Mouse (Mus musculus) heart, embryonic 10.5 days (tissue): Measurements from ENCODE around the gene Drc3. TPM values are rescaled to one million over a fixed set of nuclear protein-coding genes. Genes with fewer than 3 reads are reported as not detected.

ENCODE experiments used
- DNase-seq: peaks from one replicate; pipeline ENCODE4 v3.0.0-alpha.2; 2017; ENCODE audit warnings: low spot score
- H3K27ac ChIP-seq: fragments of 300-500 bp; sonication (generic); 2 replicates; pipeline ENCODE4 v1.5.1; 2016; ENCODE audit warnings: mild to moderate bottlenecking
- H3K27me3 ChIP-seq: fragments of 300-500 bp; sonication (generic); 2 replicates; pipeline ENCODE4 v1.6.1; 2016; ENCODE audit warnings: mild to moderate bottlenecking; ENCODE audit not compliant: poor library complexity, insufficient read depth, severe bottlenecking
- H3K36me3 ChIP-seq: fragments of 300-500 bp; sonication (generic); 2 replicates; pipeline ENCODE4 v1.6.1; 2016; ENCODE audit warnings: mild to moderate bottlenecking, moderate library complexity
- H3K4me1 ChIP-seq: fragments of 300-500 bp; sonication (generic); 2 replicates; pipeline ENCODE4 v1.6.1; 2016; ENCODE audit warnings: mild to moderate bottlenecking
- H3K4me3 ChIP-seq: fragments of 300-500 bp; sonication (generic); 2 replicates; pipeline ENCODE4 v1.5.1; 2016; ENCODE audit warnings: mild to moderate bottlenecking, moderate library complexity
- H3K9me3 ChIP-seq: fragments of 300-500 bp; sonication (generic); 2 replicates; pipeline ENCODE4 v1.6.1; 2016; ENCODE audit warnings: mild to moderate bottlenecking, moderate library complexity
- WGBS: fragments of 180-500 bp; shearing (Covaris S2); methylation state at CpG from one replicate; pipeline ENCODE4 v1.1.7; 2016; 5-methylcytosine and 5-hydroxymethylcytosine counted together
- polyA plus RNA-seq: library from polyadenylated mRNA; unstranded; fragments of >200 nt; fragmentation: Nextera tagmentation; extraction: Ambion mirVana; gene quantifications from 2 replicates; pipeline ENCODE4 v1.2.1, GENCODE M21; 2016

The Drc3 gene
- polyA plus RNA-seq: 1.0 and 2.0 TPM in 2 replicates

- peak within 1 kb of the TSS; percentile 82 for H3K4me3 ChIP-seq
- H3K27me3 ChIP-seq: no peaks in the 10 kb centered on the region
- no peaks in the 10 kb centered on the region for H3K36me3 ChIP-seq
- H3K9me3 ChIP-seq: no peaks in the 10 kb centered on the region
- DNase-seq: peak; percentile 100
- peak within 1 kb of the TSS; percentile 88 for H3K27ac ChIP-seq
- peaks cover 22% of the 10 kb centered on the region for H3K4me1 ChIP-seq
- WGBS: under 1% methylated on average over 57 of the region's 57 CpGs
Observed at GRCm38 (mm10) chr11:60352559-60353411, at the start of gene Drc3, which contains the start of gene Tom1l2. Gene Drc3 (plus strand): TSS chr11:60353329. Gene Tom1l2 (minus strand): TSS chr11:60352905.

GRCm38 (mm10) chr11:60303497-60303896, 49.6 kb upstream of the Drc3 start:
- H3K27me3 ChIP-seq: no peaks in the 10 kb centered on the region
- no peak overlapping the region for H3K27ac ChIP-seq
- WGBS: 71% methylated on average over 2 of the region's 2 CpGs
- no peaks in the 10 kb centered on the region for H3K9me3 ChIP-seq
- DNase-seq: no peak
- no peak overlapping the region for H3K4me3 ChIP-seq
- peaks cover 27% of the 10 kb centered on the region for H3K4me1 ChIP-seq
- H3K36me3 ChIP-seq: no peaks in the 10 kb centered on the region

- 74% methylated on average over 4 of the region's 4 CpGs for WGBS
- Histone ChIP-seq H3K27ac (no peak overlapping the region), H3K36me3 (no peaks in the 10 kb centered on the region), H3K4me3 (no peak overlapping the region), H3K27me3 (no peaks in the 10 kb centered on the region), H3K4me1 (peaks cover 32% of the 10 kb centered on the region), H3K9me3 (no peaks in the 10 kb centered on the region)
- no peak for DNase-seq
Observed at GRCm38 (mm10) chr11:60305611-60306010, 47.5 kb upstream of the Drc3 start.

- WGBS: 53% methylated on average over 4 of the region's 4 CpGs
- no peak for DNase-seq
Observed at GRCm38 (mm10) chr11:60306834-60307233, 46.3 kb upstream of the Drc3 start.

GRCm38 (mm10) chr11:60307375-60307825, 45.7 kb upstream of the Drc3 start:
- no peak overlapping the region for H3K27ac ChIP-seq
- no peaks in the 10 kb centered on the region for H3K9me3 ChIP-seq
- no peaks in the 10 kb centered on the region for H3K36me3 ChIP-seq
- H3K27me3 ChIP-seq: no peaks in the 10 kb centered on the region
- DNase-seq: no peak
- no peak overlapping the region for H3K4me3 ChIP-seq
- 92% methylated on average over 2 of the region's 2 CpGs for WGBS
- peaks cover 36% of the 10 kb centered on the region for H3K4me1 ChIP-seq

More at GRCm38 (mm10) chr11:60306834-60307233, 46.3 kb upstream of the Drc3 start:
- H3K27ac ChIP-seq: no peak overlapping the region
- H3K4me3 ChIP-seq: no peak overlapping the region
- no peaks in the 10 kb centered on the region for H3K9me3 ChIP-seq
- no peaks in the 10 kb centered on the region for H3K36me3 ChIP-seq
- no peaks in the 10 kb centered on the region for H3K27me3 ChIP-seq
- peaks cover 36% of the 10 kb centered on the region for H3K4me1 ChIP-seq

GRCm38 (mm10) chr11:60308061-60308460, 45.1 kb upstream of the Drc3 start:
- peaks cover 37% of the 10 kb centered on the region for H3K4me1 ChIP-seq
- H3K9me3 ChIP-seq: no peaks in the 10 kb centered on the region
- H3K27ac ChIP-seq: peak overlapping the region; percentile 13; the same call in 1 of the 2 replicates
- H3K27me3 ChIP-seq: no peaks in the 10 kb centered on the region
- H3K36me3 ChIP-seq: 0 out of 2 replicates have a peak, but pooled peaks cover under 1% of the 10 kb centered on the region
- DNase-seq: no peak
- 78% methylated on average over 2 of the region's 2 CpGs for WGBS
- H3K4me3 ChIP-seq: no peak overlapping the region

- 73% methylated on average over 12 of the region's 12 CpGs for WGBS
- DNase-seq: no peak
- H3K27me3 ChIP-seq: no peaks in the 10 kb centered on the region
- peak overlapping the region; percentile 11; the same call in 1 of the 2 replicates for H3K27ac ChIP-seq
- peaks cover 5% of the 10 kb centered on the region; the same call in 1 of the 2 replicates for H3K36me3 ChIP-seq
- H3K9me3 ChIP-seq: no peaks in the 10 kb centered on the region
- H3K4me3 ChIP-seq: no peak overlapping the region
- peaks cover 38% of the 10 kb centered on the region for H3K4me1 ChIP-seq
Observed at GRCm38 (mm10) chr11:60308506-60309116, 44.5 kb upstream of the Drc3 start.

- Histone ChIP-seq H3K27ac (no peak overlapping the region), H3K27me3 (no peaks in the 10 kb centered on the region), H3K36me3 (peaks cover 5% of the 10 kb centered on the region; the same call in 1 of the 2 replicates), H3K4me1 (peaks cover 38% of the 10 kb centered on the region), H3K4me3 (no peak overlapping the region), H3K9me3 (no peaks in the 10 kb centered on the region)
- DNase-seq: no peak
Observed at GRCm38 (mm10) chr11:60309875-60310274, 43.3 kb upstream of the Drc3 start.

GRCm38 (mm10) chr11:60311025-60311854, 41.9 kb upstream of the Drc3 start:
- peaks cover 38% of the 10 kb centered on the region for H3K4me1 ChIP-seq
- peaks cover 5% of the 10 kb centered on the region; the same call in 1 of the 2 replicates for H3K36me3 ChIP-seq
- peak; percentile 84 for DNase-seq
- no peaks in the 10 kb centered on the region for H3K9me3 ChIP-seq
- 23% methylated on average over 8 of the region's 8 CpGs for WGBS
- no peak overlapping the region for H3K4me3 ChIP-seq
- peak overlapping the region; percentile 77 for H3K27ac ChIP-seq
- H3K27me3 ChIP-seq: no peaks in the 10 kb centered on the region

- H3K36me3 ChIP-seq: peaks cover 5% of the 10 kb centered on the region; the same call in 1 of the 2 replicates
- H3K27me3 ChIP-seq: no peaks in the 10 kb centered on the region
- H3K27ac ChIP-seq: no peak overlapping the region
- 83% methylated on average over 7 of the region's 7 CpGs for WGBS
- no peaks in the 10 kb centered on the region for H3K9me3 ChIP-seq
- H3K4me3 ChIP-seq: no peak overlapping the region
- peaks cover 36% of the 10 kb centered on the region for H3K4me1 ChIP-seq
- DNase-seq: no peak
Observed at GRCm38 (mm10) chr11:60316250-60316649, 36.9 kb upstream of the Drc3 start.

GRCm38 (mm10) chr11:60316883-60317282, 36.2 kb upstream of the Drc3 start:
- 86% methylated on average over 8 of the region's 8 CpGs for WGBS

GRCm38 (mm10) chr11:60317376-60318102, 35.6 kb upstream of the Drc3 start:
- H3K9me3 ChIP-seq: no peaks in the 10 kb centered on the region
- H3K36me3 ChIP-seq: peaks cover 5% of the 10 kb centered on the region; the same call in 1 of the 2 replicates
- WGBS: 81% methylated on average over 7 of the region's 7 CpGs
- no peak overlapping the region for H3K4me3 ChIP-seq
- DNase-seq: no peak
- H3K27me3 ChIP-seq: no peaks in the 10 kb centered on the region
- no peak overlapping the region for H3K27ac ChIP-seq
- H3K4me1 ChIP-seq: peaks cover 25% of the 10 kb centered on the region

More at GRCm38 (mm10) chr11:60316883-60317282, 36.2 kb upstream of the Drc3 start:
- Histone ChIP-seq H3K9me3 (no peaks in the 10 kb centered on the region), H3K4me3 (no peak overlapping the region), H3K27ac (no peak overlapping the region), H3K36me3 (peaks cover 5% of the 10 kb centered on the region; the same call in 1 of the 2 replicates), H3K4me1 (peaks cover 31% of the 10 kb centered on the region), H3K27me3 (no peaks in the 10 kb centered on the region)
- no peak for DNase-seq
